Mouse (Mus musculus): ENCODE data around the gene Dhx37.
A peak's percentile ranks its signal among the peaks of the same experiment; 100 is the strongest.

Gene Dhx37

GRCm38 (mm10) chr5:125433793-125434337 is at the start of gene Dhx37:
TSS of gene Dhx37 (minus strand) at chr5:125434121.
- peak; percentile 90 to 95 for DNase-seq (ENCODE audit: low spot score in 2 of 2)

- DNase-seq (ENCODE audit: low spot score in 2 of 2) = no peak
Measured at GRCm38 (mm10) chr5:125482474-125482873, 48.6 kb upstream of the Dhx37 start.

GRCm38 (mm10) chr5:125480434-125481231 is 46.7 kb upstream of the Dhx37 start:
- no peak for DNase-seq (ENCODE audit: low spot score in 2 of 2)

GRCm38 (mm10) chr5:125479376-125479775 is 45.5 kb upstream of the Dhx37 start:
- no peak for DNase-seq (ENCODE audit: low spot score in 2 of 2)

GRCm38 (mm10) chr5:125478037-125478436 is 44.1 kb upstream of the Dhx37 start:
- DNase-seq (ENCODE audit: low spot score in 2 of 2) = no peak

- no peak for DNase-seq (ENCODE audit: low spot score in 2 of 2)
Measured at GRCm38 (mm10) chr5:125477533-125477932, 43.6 kb upstream of the Dhx37 start.

- no peak for DNase-seq (ENCODE audit: low spot score in 2 of 2)
Measured at GRCm38 (mm10) chr5:125476799-125477198, 42.9 kb upstream of the Dhx37 start.

GRCm38 (mm10) chr5:125476286-125476625 is 42.3 kb upstream of the Dhx37 start:
- DNase-seq (ENCODE audit: low spot score in 2 of 2) = no peak

GRCm38 (mm10) chr5:125475601-125476285 is 41.8 kb upstream of the Dhx37 start, which contains the start of gene Aacs:
TSS of gene Aacs (plus strand) at chr5:125475814.
- peak; percentile 97 to 98 for DNase-seq (ENCODE audit: low spot score in 2 of 2)

- DNase-seq (ENCODE audit: low spot score in 2 of 2) = no peak
Measured at GRCm38 (mm10) chr5:125475030-125475429, 41.1 kb upstream of the Dhx37 start.

- DNase-seq (ENCODE audit: low spot score in 2 of 2) = no peak
Measured at GRCm38 (mm10) chr5:125472796-125473475, 39.0 kb upstream of the Dhx37 start.

- no peak for DNase-seq (ENCODE audit: low spot score in 2 of 2)
Measured at GRCm38 (mm10) chr5:125470713-125471112, 36.8 kb upstream of the Dhx37 start.

- no peak for DNase-seq (ENCODE audit: low spot score in 2 of 2)
Measured at GRCm38 (mm10) chr5:125467261-125467660, 33.3 kb upstream of the Dhx37 start.

GRCm38 (mm10) chr5:125466483-125466882 is 32.6 kb upstream of the Dhx37 start:
- DNase-seq (ENCODE audit: low spot score in 2 of 2) = no peak

GRCm38 (mm10) chr5:125465701-125466106 is 31.8 kb upstream of the Dhx37 start:
- DNase-seq (ENCODE audit: low spot score in 2 of 2) = peak; percentile 96 to 97

GRCm38 (mm10) chr5:125465192-125465591 is 31.3 kb upstream of the Dhx37 start:
- DNase-seq (ENCODE audit: low spot score in 2 of 2) = no peak

- DNase-seq (ENCODE audit: low spot score in 2 of 2) = no peak
Measured at GRCm38 (mm10) chr5:125461868-125462445, 28.0 kb upstream of the Dhx37 start.

GRCm38 (mm10) chr5:125460574-125460973 is 26.7 kb upstream of the Dhx37 start:
- no peak for DNase-seq (ENCODE audit: low spot score in 2 of 2)

GRCm38 (mm10) chr5:125457538-125457937 is 23.6 kb upstream of the Dhx37 start:
- no peak for DNase-seq (ENCODE audit: low spot score in 2 of 2)

- no peak for DNase-seq (ENCODE audit: low spot score in 2 of 2)
Measured at GRCm38 (mm10) chr5:125456100-125456499, 22.2 kb upstream of the Dhx37 start.

- DNase-seq (ENCODE audit: low spot score in 2 of 2) = no peak
Measured at GRCm38 (mm10) chr5:125452573-125452972, 18.7 kb upstream of the Dhx37 start.

- DNase-seq (ENCODE audit: low spot score in 2 of 2) = no peak
Measured at GRCm38 (mm10) chr5:125449306-125449705, 15.4 kb upstream of the Dhx37 start.

Measured in urinary bladder, postnatal 4 days (tissue).